Mouse (Mus musculus): ENCODE results near the gene Olfr156. TPM values are rescaled to one million over a fixed set of nuclear protein-coding genes. Genes with fewer than 3 reads are reported as not detected.
"Not testable (repeated sequence)": the region's sequence is repeated elsewhere in the genome, so short reads cannot be mapped to it uniquely, and the experiment has no call there.

Olfr156 gene
- polyA plus RNA-seq, 1 experiment from 2014 or later, result not detected

GRCm38 (mm10) chr4:43828806-43829205 is 5.1 kb upstream of the Olfr156 start:
- no peaks in the 10 kb centered on the region for H3K36me3 ChIP-seq
- H3K9me3 ChIP-seq, result no peaks in the 10 kb centered on the region
- ATAC-seq (ENCODE audit: extremely low read depth, insufficient number of reproducible peaks, low FRiP score, low TSS enrichment), result no peak
- H3K9ac ChIP-seq, result no peak overlapping the region
- H3K4me1 ChIP-seq, result no peaks in the 10 kb centered on the region
- H3K27ac ChIP-seq (replicated peaks), result no peak overlapping the region
- 86% methylated on average over 4 of the region's 4 CpGs for WGBS
- H3K4me2 ChIP-seq, result no peak overlapping the region
- H3K4me3 ChIP-seq, result no peak overlapping the region
- H3K27me3 ChIP-seq (replicated peaks), result peaks cover 5% of the 10 kb centered on the region; the same call in 1 of the 2 replicates

DNA sequence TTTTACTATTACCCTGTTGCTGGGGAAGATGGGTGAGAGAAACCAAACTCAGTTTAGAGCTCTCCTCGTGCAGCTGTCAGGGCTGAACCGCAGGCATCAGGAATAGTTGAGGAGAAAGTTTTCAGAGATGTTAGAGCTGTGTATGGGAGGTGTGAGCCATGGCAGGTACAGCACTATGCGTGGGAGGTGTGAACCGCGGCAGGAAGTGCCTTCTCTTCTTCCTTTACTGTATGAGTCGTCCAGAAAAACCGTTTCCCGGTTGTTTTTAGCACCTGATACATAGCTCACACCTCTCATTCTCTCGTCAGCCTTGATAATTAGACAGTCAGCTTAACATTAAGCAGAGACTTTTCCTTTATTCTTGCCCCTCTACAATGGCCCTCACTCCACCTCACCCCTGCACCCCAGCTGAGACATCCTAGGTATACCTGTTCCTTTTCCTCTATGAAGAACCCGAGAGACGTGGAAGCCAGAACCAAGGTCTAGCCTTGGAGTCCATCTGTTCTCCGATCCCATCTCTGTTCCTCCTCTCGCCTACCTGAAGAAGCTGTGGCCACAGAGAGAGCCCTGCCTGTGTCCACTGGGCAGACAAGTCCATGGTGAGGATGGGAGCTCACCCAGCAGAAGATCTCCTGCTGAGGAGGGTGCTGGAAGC is 672 bp downstream of the Olfr156 start:
- Histone ChIP-seq H3K9me3 (no peaks in the 10 kb centered on the region), H3K4me2 (no peak overlapping the region), H3K4me3 (no peak overlapping the region), H3K27ac (replicated peaks) (no peak overlapping the region), H3K27me3 (replicated peaks) (peaks cover 12% of the 10 kb centered on the region), H3K36me3 (no peaks in the 10 kb centered on the region), H3K4me1 (no peaks in the 10 kb centered on the region), H3K9ac (no peak overlapping the region)
- 54% methylated on average over 13 of the region's 13 CpGs for WGBS
- no peak for ATAC-seq (ENCODE audit: extremely low read depth, insufficient number of reproducible peaks, low FRiP score, low TSS enrichment)

- Histone ChIP-seq H3K9ac (no peak overlapping the region), H3K4me3 (no peak overlapping the region), H3K27ac (replicated peaks) (no peak overlapping the region), H3K4me1 (no peaks in the 10 kb centered on the region), H3K4me2 (no peak overlapping the region), H3K36me3 (no peaks in the 10 kb centered on the region), H3K9me3 (peaks cover 6% of the 10 kb centered on the region; the same call in 1 of the 2 replicates), H3K27me3 (replicated peaks) (no peaks in the 10 kb centered on the region)
- ATAC-seq (ENCODE audit: extremely low read depth, insufficient number of reproducible peaks, low FRiP score, low TSS enrichment), result no peak
- WGBS, result 65% methylated on average over 7 of the region's 7 CpGs
Measured at GRCm38 (mm10) chr4:43798936-43799335, 24.8 kb downstream of the Olfr156 start.

DNA sequence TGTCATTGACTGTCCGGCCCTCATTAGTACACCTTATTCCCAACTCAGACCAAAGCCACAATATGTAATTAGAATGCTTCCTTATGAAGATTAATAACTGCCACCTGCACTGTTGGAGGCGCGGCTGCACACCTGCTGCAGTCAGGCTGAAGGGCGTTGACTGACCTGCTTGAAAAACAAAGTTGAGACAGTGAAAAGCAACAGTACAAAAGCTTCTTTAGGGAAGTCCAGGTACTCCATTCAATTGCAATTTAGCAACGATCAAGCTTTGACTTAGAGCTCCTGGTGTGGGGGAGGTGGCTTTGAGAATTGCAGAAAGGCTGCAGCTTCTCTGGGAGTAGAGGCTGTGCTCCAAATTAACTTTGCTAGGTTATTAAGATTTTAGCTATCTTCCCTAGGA is 27.9 kb downstream of the Olfr156 start:
- H3K27me3 ChIP-seq (replicated peaks); H3K36me3 ChIP-seq; H3K9ac ChIP-seq; H3K4me3 ChIP-seq; ATAC-seq (ENCODE audit: extremely low read depth, insufficient number of reproducible peaks, low FRiP score, low TSS enrichment); H3K27ac ChIP-seq (replicated peaks); H3K4me2 ChIP-seq; H3K9me3 ChIP-seq; H3K4me1 ChIP-seq: not testable (repeated sequence)
- 76% methylated on average over 5 of the region's 5 CpGs for WGBS

DNA sequence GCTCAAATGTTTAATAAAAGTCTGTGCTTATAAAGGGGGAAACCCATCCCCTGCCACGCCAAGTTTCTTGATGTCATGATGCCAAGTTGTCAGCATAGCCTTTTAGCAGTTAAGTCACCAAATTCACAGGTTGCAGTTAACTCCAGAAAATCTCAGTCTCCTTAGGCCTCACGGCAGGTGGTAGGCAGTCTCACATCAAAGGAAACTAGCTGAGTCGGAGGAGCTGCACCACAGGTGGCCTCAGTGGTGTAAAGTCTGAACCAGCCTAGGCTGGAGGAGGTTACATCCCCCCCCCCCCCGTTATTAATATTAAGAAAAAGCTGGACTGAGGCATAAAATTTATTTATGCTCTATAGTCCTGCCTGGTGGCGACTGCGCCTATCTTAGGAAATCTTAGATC is 28.4 kb downstream of the Olfr156 start:
- H3K9ac ChIP-seq, result no peak overlapping the region
- no peaks in the 10 kb centered on the region for H3K27me3 ChIP-seq (replicated peaks)
- H3K4me2 ChIP-seq, result no peak overlapping the region
- WGBS, result 59% methylated on average over 6 of the region's 6 CpGs
- H3K36me3 ChIP-seq, result no peaks in the 10 kb centered on the region
- no peak for ATAC-seq (ENCODE audit: extremely low read depth, insufficient number of reproducible peaks, low FRiP score, low TSS enrichment)
- no peak overlapping the region for H3K27ac ChIP-seq (replicated peaks)
- H3K4me1 ChIP-seq, result no peaks in the 10 kb centered on the region
- H3K9me3 ChIP-seq, result no peaks in the 10 kb centered on the region
- no peak overlapping the region for H3K4me3 ChIP-seq

DNA sequence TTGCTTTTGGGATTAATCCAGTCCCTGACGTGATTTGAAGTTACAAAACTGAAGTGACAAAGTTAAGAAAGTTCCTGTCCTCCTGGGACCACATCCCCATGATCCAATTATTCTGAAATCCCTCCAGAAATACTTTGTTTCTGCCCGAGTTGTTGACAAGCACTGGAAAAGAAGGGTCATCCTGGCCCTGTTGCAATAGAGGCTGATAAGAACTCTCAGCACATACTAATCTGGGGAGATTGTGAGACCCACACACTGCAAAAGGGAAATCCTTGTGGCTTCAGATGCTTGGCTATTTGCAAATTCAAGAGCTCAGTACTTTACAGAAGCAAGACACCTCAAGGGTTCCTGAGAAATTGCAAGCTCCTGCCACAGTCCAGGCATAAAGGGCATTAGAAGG is 51.4 kb downstream of the Olfr156 start:
- peaks cover 4% of the 10 kb centered on the region; the same call in 1 of the 2 replicates for H3K9me3 ChIP-seq
- H3K4me3 ChIP-seq, result no peak overlapping the region
- WGBS, result 13% methylated on average over 2 of the region's 2 CpGs
- H3K36me3 ChIP-seq, result no peaks in the 10 kb centered on the region
- H3K9ac ChIP-seq, result no peak overlapping the region
- no peak for ATAC-seq (ENCODE audit: extremely low read depth, insufficient number of reproducible peaks, low FRiP score, low TSS enrichment)
- H3K4me2 ChIP-seq, result no peak overlapping the region
- H3K27ac ChIP-seq (replicated peaks), result no peak overlapping the region
- 0 out of 2 replicates have a peak, but pooled peaks cover 10% of the 10 kb centered on the region for H3K27me3 ChIP-seq (replicated peaks)
- peaks cover 5% of the 10 kb centered on the region; the same call in 1 of the 2 replicates for H3K4me1 ChIP-seq

- no peak overlapping the region for H3K4me2 ChIP-seq
- no peaks in the 10 kb centered on the region for H3K36me3 ChIP-seq
- 0 out of 2 replicates have a peak, but pooled peaks cover 10% of the 10 kb centered on the region for H3K27me3 ChIP-seq (replicated peaks)
- H3K9me3 ChIP-seq, result peaks cover 4% of the 10 kb centered on the region; the same call in 1 of the 2 replicates
- no peak overlapping the region for H3K4me3 ChIP-seq
- H3K27ac ChIP-seq (replicated peaks), result no peak overlapping the region
- ATAC-seq (ENCODE audit: extremely low read depth, insufficient number of reproducible peaks, low FRiP score, low TSS enrichment), result no peak
- WGBS, result 47% methylated on average over 6 of the region's 6 CpGs
- H3K4me1 ChIP-seq, result peaks cover 5% of the 10 kb centered on the region; the same call in 1 of the 2 replicates
- H3K9ac ChIP-seq, result no peak overlapping the region
Measured at GRCm38 (mm10) chr4:43771626-43772025, 52.1 kb downstream of the Olfr156 start.

DNA sequence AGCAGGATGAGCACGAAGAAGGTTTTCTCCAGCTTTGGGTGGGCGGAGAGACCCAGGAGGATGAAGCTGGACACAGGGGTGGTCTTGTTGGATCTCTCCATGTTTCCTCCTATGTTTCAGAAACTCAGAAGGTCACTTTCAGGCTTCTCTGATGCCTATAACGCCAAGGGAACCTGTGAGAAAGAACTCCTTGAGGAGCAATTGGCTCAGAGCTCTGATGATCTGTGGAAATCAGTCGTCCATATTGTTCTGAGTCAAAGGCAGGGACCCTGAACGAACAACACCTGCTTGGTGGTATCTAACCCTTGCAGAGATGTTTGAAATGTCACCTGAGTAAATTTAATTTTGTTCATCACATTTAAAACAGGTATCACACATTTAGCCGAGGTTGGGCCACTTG is 52.8 kb downstream of the Olfr156 start, which contains the start of gene Olfr159:
Gene Olfr159 (minus strand): TSS at position 101 of the 400 bp plus-strand sequence.
- Histone ChIP-seq H3K4me1 (peaks cover 5% of the 10 kb centered on the region; the same call in 1 of the 2 replicates), H3K4me2 (no peak within 1 kb of the TSS), H3K36me3 (no peaks in the 10 kb centered on the region), H3K9ac (no peak within 1 kb of the TSS), H3K27me3 (replicated peaks) (0 out of 2 replicates have a peak, but pooled peaks cover 10% of the 10 kb centered on the region), H3K4me3 (no peak within 1 kb of the TSS), H3K27ac (replicated peaks) (no peak within 1 kb of the TSS), H3K9me3 (peaks cover 4% of the 10 kb centered on the region; the same call in 1 of the 2 replicates)
- 72% methylated on average over 6 of the region's 6 CpGs for WGBS
- ATAC-seq (ENCODE audit: extremely low read depth, insufficient number of reproducible peaks, low FRiP score, low TSS enrichment), result no peak

Other genes starting within 250 kb of the Olfr156 start
- gene Rgp1, start 245.2 kb downstream of the Olfr156 start, polyA plus RNA-seq (2015; fragmentation: Nextera tagmentation; extraction: Ambion mirVana), result 20.6 and 21.4 TPM in 2 replicates
- gene Gba2, start 245.0 kb downstream of the Olfr156 start, polyA plus RNA-seq (2015; fragmentation: Nextera tagmentation; extraction: Ambion mirVana), result 20.3 and 22.4 TPM in 2 replicates
- gene Msmp, start 239.4 kb downstream of the Olfr156 start, polyA plus RNA-seq (2015; fragmentation: Nextera tagmentation; extraction: Ambion mirVana), result 0.62 and 2.1 TPM in 2 replicates
- gene Npr2, start 192.0 kb downstream of the Olfr156 start, polyA plus RNA-seq (2015; fragmentation: Nextera tagmentation; extraction: Ambion mirVana), result 7.2 and 7.7 TPM in 2 replicates
- gene Spag8, start 170.3 kb downstream of the Olfr156 start, polyA plus RNA-seq (2015; fragmentation: Nextera tagmentation; extraction: Ambion mirVana), result 0.59 and 0.92 TPM in 2 replicates
- 131 and 166 TPM in 2 replicates for gene Hint2, start 167.4 kb downstream of the Olfr156 start, polyA plus RNA-seq (2015; fragmentation: Nextera tagmentation; extraction: Ambion mirVana)
- gene Tmem8b, start 154.9 kb downstream of the Olfr156 start, polyA plus RNA-seq (2015; fragmentation: Nextera tagmentation; extraction: Ambion mirVana), result 4.0 and 4.8 TPM in 2 replicates
- 2.6 and 2.9 TPM in 2 replicates for gene Fam221b, start 154.8 kb downstream of the Olfr156 start, polyA plus RNA-seq (2015; fragmentation: Nextera tagmentation; extraction: Ambion mirVana)
- gene Olfr70, start 123.1 kb downstream of the Olfr156 start, polyA plus RNA-seq (2015; fragmentation: Nextera tagmentation; extraction: Ambion mirVana), result not detected in 2 replicates
- gene Olfr71, start 113.6 kb downstream of the Olfr156 start, polyA plus RNA-seq (2015; fragmentation: Nextera tagmentation; extraction: Ambion mirVana), result not detected in 2 replicates
- 0.78 and 1.1 TPM in 2 replicates for gene Hrct1, start 96.7 kb downstream of the Olfr156 start, polyA plus RNA-seq (2015; fragmentation: Nextera tagmentation; extraction: Ambion mirVana)
- 0.21 and 0.43 TPM in 2 replicates for gene Spaar, start 93.9 kb downstream of the Olfr156 start, polyA plus RNA-seq (2015; fragmentation: Nextera tagmentation; extraction: Ambion mirVana)
- gene Olfr159, start 52.9 kb downstream of the Olfr156 start, polyA plus RNA-seq (2015; fragmentation: Nextera tagmentation; extraction: Ambion mirVana), result not detected in 2 replicates
- gene Olfr157, start 16.3 kb upstream of the Olfr156 start, polyA plus RNA-seq (2015; fragmentation: Nextera tagmentation; extraction: Ambion mirVana), result not detected in 2 replicates
- not detected in 2 replicates for gene Olfr155, start 27.7 kb upstream of the Olfr156 start, polyA plus RNA-seq (2015; fragmentation: Nextera tagmentation; extraction: Ambion mirVana)
- gene Reck, start 51.6 kb upstream of the Olfr156 start, polyA plus RNA-seq (2015; fragmentation: Nextera tagmentation; extraction: Ambion mirVana), result 9.7 and 13.4 TPM in 2 replicates
- 63.2 and 72.4 TPM in 2 replicates for gene Glipr2, start 133.5 kb upstream of the Olfr156 start, polyA plus RNA-seq (2015; fragmentation: Nextera tagmentation; extraction: Ambion mirVana)
- gene Ccin, start 159.6 kb upstream of the Olfr156 start, polyA plus RNA-seq (2015; fragmentation: Nextera tagmentation; extraction: Ambion mirVana), result not detected in 2 replicates
- gene Clta, start 180.6 kb upstream of the Olfr156 start, polyA plus RNA-seq (2015; fragmentation: Nextera tagmentation; extraction: Ambion mirVana), result 140 and 150 TPM in 2 replicates